Mouse (Mus musculus) heart, embryonic 11.5 days (tissue): ENCODE data around the gene Ydjc. TPM values are rescaled to one million over a fixed set of nuclear protein-coding genes. Genes with fewer than 3 reads are reported as not detected.

Experiments used
- ATAC-seq: fragments of 200-750 bp; cut with Nextera tagmentation; replicated peaks from 2 replicates; pipeline ENCODE4 v1.8.0; 2017; ENCODE audit warnings: moderate library complexity; ENCODE audit not compliant: insufficient number of reproducible peaks, low FRiP score, low TSS enrichment
- H3K27ac ChIP-seq: fragments of 300-500 bp; sonication (generic); 2 replicates; pipeline ENCODE4 v1.5.1; 2014; ENCODE audit warnings: mild to moderate bottlenecking, low read depth, low read length
- H3K27me3 ChIP-seq: fragments of 300-500 bp; sonication (generic); 2 replicates; pipeline ENCODE4 v1.6.1; 2014; ENCODE audit warnings: mild to moderate bottlenecking, low read length, mixed read lengths; ENCODE audit not compliant: control insufficient read depth, insufficient read depth
- H3K36me3 ChIP-seq: fragments of 300-500 bp; sonication (generic); 2 replicates; pipeline ENCODE4 v1.6.1; 2014; ENCODE audit warnings: mild to moderate bottlenecking, low read length, moderate library complexity, mixed read lengths; ENCODE audit not compliant: control insufficient read depth, insufficient read depth
- H3K4me1 ChIP-seq: fragments of 300-500 bp; sonication (generic); 2 replicates; pipeline ENCODE4 v1.6.1; 2014; ENCODE audit warnings: low read length; ENCODE audit not compliant: control insufficient read depth, insufficient read depth
- H3K4me2 ChIP-seq: fragments of 300-500 bp; sonication (generic); 2 replicates; pipeline ENCODE4 v1.6.1; 2014; ENCODE audit warnings: mild to moderate bottlenecking, moderate library complexity
- H3K4me3 ChIP-seq: fragments of 300-500 bp; sonication (generic); 2 replicates; pipeline ENCODE4 v1.5.1; 2014; ENCODE audit warnings: low read depth, low read length
- H3K9ac ChIP-seq: fragments of 300-500 bp; sonication (generic); 2 replicates; pipeline ENCODE4 v1.6.1; 2014; ENCODE audit warnings: mild to moderate bottlenecking, low read depth, low read length, moderate library complexity
- H3K9me3 ChIP-seq: fragments of 300-500 bp; sonication (generic); replicated peaks from 2 replicates; pipeline ENCODE4 v1.6.1; 2016; ENCODE audit warnings: low read length; ENCODE audit not compliant: control insufficient read depth
- WGBS: fragments of 180-500 bp; shearing (Covaris S2); extraction: QIAGEN DNeasy Blood & Tissue Kit; methylation state at CpG from one replicate; pipeline ENCODE4 v1.1.7; 2014; ENCODE audit not compliant: insufficient replicate concordance; 5-methylcytosine and 5-hydroxymethylcytosine counted together
- polyA plus RNA-seq: library from polyadenylated mRNA; unstranded; fragments of >200 nt; fragmentation: Nextera tagmentation; extraction: Ambion mirVana; gene quantifications from 2 replicates; pipeline ENCODE4 v1.2.1, GENCODE M21; 2014

Gene Ydjc
- polyA plus RNA-seq, 1 experiment from 2014 or later: 5.8 TPM

GRCm38 (mm10) chr16:17175765-17176164 is 31.3 kb downstream of the Ydjc start:
- no peak overlapping the region for H3K27ac ChIP-seq
- no peak overlapping the region for H3K4me3 ChIP-seq
- H3K9me3 ChIP-seq: no peaks in the 10 kb centered on the region
- no peaks in the 10 kb centered on the region for H3K4me1 ChIP-seq
- no peak overlapping the region for H3K4me2 ChIP-seq
- H3K9ac ChIP-seq: no peak overlapping the region
- no peaks in the 10 kb centered on the region for H3K27me3 ChIP-seq
- H3K36me3 ChIP-seq: peaks cover 18% of the 10 kb centered on the region
- WGBS: 76% methylated on average over 2 of the region's 2 CpGs
- no peak for ATAC-seq

DNA sequence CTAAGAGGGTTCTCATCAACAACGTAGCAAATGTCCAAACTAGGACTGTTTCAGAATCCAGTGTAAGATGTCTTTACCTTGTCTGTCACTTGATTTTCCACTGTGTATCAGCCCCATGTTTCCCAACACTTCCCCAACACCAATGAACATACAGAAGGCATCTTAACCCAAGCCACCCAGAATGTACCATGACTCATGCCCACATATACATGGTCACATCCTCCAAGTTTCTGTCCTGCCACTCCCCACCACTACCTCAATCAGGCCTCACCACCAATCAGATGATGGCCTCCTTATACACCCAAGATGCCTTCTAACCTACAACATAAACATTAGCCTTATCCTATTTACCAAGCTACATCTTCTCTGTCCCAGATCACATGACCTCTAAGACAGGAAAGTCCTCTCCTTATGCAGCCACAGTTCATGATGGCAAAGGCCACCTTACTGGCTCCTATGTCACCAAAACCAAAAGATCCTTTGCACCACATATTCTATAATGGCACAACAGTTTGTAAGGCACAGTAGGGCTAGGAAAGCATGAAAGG is 33.3 kb downstream of the Ydjc start:
- H3K9me3 ChIP-seq: no peaks in the 10 kb centered on the region
- H3K36me3 ChIP-seq: peaks cover 6% of the 10 kb centered on the region
- no peak overlapping the region for H3K27ac ChIP-seq
- H3K9ac ChIP-seq: no peak overlapping the region
- no peak overlapping the region for H3K4me3 ChIP-seq
- H3K4me2 ChIP-seq: no peak overlapping the region
- 91% methylated on average over 1 of the region's 1 CpGs for WGBS
- no peaks in the 10 kb centered on the region for H3K4me1 ChIP-seq
- H3K27me3 ChIP-seq: no peaks in the 10 kb centered on the region
- ATAC-seq: no peak

DNA sequence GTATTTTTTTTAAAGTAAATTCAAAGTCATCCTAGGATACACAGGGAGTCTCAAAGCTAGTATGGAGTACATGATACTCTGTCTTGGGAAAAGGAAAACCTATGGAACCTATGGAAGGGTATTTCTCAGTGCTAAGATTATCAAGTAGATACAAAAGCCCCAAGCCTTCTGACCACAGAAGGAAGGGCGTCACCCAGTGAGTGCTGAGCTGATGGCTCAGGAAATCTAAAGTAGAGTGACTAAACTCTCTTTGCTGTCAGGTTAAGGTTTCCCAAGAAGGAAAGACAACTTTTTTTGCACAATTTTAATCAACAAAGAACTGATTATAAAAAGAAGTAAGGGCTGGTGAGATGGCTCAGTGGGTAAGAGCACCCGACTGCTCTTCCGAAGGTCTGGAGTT is 35.3 kb downstream of the Ydjc start:
- H3K4me2 ChIP-seq: no peak overlapping the region
- WGBS: 84% methylated on average over 3 of the region's 3 CpGs
- no peaks in the 10 kb centered on the region for H3K27me3 ChIP-seq

DNA sequence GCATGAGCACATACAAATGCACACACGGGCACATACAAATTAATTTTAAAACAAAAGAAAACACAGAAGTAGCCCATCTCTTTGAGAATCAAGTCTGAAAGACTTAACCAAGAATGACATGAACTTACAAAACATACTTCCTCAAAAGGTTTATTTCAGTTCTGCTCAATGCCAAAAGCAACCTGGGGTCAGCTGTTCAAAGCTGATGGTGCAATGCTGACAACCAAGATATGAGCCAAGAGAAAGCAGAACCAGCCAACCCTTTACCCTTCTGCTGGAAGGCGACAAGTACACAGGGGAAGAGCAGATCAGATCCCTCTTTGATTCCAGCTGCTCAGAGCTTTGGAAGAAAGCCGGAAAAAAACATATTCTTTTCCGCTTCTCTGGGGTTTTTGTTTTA is 37.0 kb downstream of the Ydjc start:
- Histone ChIP-seq H3K27ac (no peak overlapping the region), H3K4me2 (no peak overlapping the region), H3K36me3 (peaks cover 6% of the 10 kb centered on the region; the same call in 1 of the 2 replicates), H3K27me3 (no peaks in the 10 kb centered on the region), H3K4me1 (0 out of 2 replicates have a peak, but pooled peaks cover 2% of the 10 kb centered on the region), H3K9me3 (no peaks in the 10 kb centered on the region), H3K4me3 (no peak overlapping the region), H3K9ac (no peak overlapping the region)
- ATAC-seq: no peak
- 73% methylated on average over 4 of the region's 4 CpGs for WGBS

More for the DNA sequence above, 35.3 kb downstream of the Ydjc start:
- no peak for ATAC-seq
- no peak overlapping the region for H3K9ac ChIP-seq
- 0 out of 2 replicates have a peak, but pooled peaks cover 2% of the 10 kb centered on the region for H3K4me1 ChIP-seq
- no peak overlapping the region for H3K4me3 ChIP-seq
- no peaks in the 10 kb centered on the region for H3K9me3 ChIP-seq
- H3K27ac ChIP-seq: no peak overlapping the region
- H3K36me3 ChIP-seq: peaks cover 2% of the 10 kb centered on the region; the same call in 1 of the 2 replicates

GRCm38 (mm10) chr16:17182136-17182535 is 37.7 kb downstream of the Ydjc start:
- ATAC-seq: no peak
- H3K27me3 ChIP-seq: no peaks in the 10 kb centered on the region
- H3K36me3 ChIP-seq: peaks cover 6% of the 10 kb centered on the region; the same call in 1 of the 2 replicates
- no peaks in the 10 kb centered on the region for H3K9me3 ChIP-seq
- H3K4me3 ChIP-seq: no peak overlapping the region
- H3K27ac ChIP-seq: no peak overlapping the region
- H3K4me1 ChIP-seq: 0 out of 2 replicates have a peak, but pooled peaks cover 2% of the 10 kb centered on the region
- no peak overlapping the region for H3K9ac ChIP-seq
- H3K4me2 ChIP-seq: no peak overlapping the region
- 87% methylated on average over 2 of the region's 2 CpGs for WGBS

- no peak for ATAC-seq
- Histone ChIP-seq H3K27ac (no peak overlapping the region), H3K4me2 (no peak overlapping the region), H3K27me3 (no peaks in the 10 kb centered on the region), H3K4me3 (no peak overlapping the region), H3K9ac (no peak overlapping the region), H3K4me1 (0 out of 2 replicates have a peak, but pooled peaks cover 2% of the 10 kb centered on the region), H3K36me3 (peaks cover 6% of the 10 kb centered on the region; the same call in 1 of the 2 replicates), H3K9me3 (no peaks in the 10 kb centered on the region)
- WGBS: 89% methylated on average over 3 of the region's 3 CpGs
Measured at GRCm38 (mm10) chr16:17183003-17183402, 38.6 kb downstream of the Ydjc start.

DNA sequence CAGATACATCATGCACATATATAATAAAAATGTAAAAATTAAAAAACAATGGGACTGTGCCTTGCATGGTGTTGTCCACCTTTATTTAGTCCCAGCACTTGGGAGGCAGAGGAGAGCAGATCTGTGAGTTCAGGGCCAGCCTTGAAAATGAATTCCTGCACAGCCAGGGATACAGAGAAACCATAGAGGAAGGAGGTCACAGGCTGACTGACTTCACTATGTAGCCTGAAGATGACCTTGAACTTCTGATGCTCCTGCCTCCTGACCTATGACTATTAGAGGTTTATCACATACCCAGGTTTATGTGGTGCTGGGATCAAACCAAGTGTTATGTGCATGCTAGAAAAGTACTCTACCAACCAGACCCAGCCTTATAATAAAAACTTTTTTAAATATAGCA is 41.1 kb downstream of the Ydjc start:
- no peak overlapping the region for H3K9ac ChIP-seq
- H3K9me3 ChIP-seq: no peaks in the 10 kb centered on the region

DNA sequence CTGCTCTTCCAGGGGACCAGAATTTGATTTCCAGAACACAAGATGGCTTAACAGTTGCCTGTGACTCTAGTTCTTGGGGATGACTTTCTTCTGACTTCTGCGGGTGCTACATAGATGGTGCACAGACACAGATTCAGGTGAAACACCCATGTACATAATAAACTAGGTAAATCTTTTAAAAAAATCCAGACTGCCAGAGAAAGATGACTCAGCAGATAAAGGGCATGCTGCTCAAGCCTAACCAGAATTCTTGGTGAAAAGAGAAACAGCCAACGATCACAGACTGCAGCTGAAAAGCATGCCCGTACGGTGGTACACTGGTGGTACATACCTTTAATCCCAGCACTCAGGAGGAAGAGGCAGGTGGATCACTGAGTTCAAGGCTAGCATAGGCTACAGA is 49.4 kb downstream of the Ydjc start:
- ATAC-seq: no peak
- Histone ChIP-seq H3K9ac (no peak overlapping the region), H3K27ac (no peak overlapping the region), H3K9me3 (no peaks in the 10 kb centered on the region), H3K4me2 (no peak overlapping the region), H3K27me3 (no peaks in the 10 kb centered on the region), H3K36me3 (peaks cover 3% of the 10 kb centered on the region; the same call in 1 of the 2 replicates), H3K4me3 (no peak overlapping the region), H3K4me1 (peaks cover 4% of the 10 kb centered on the region; the same call in 1 of the 2 replicates)
- WGBS: 95% methylated on average over 4 of the region's 4 CpGs

More for the DNA sequence above, 41.1 kb downstream of the Ydjc start:
- no peaks in the 10 kb centered on the region for H3K27me3 ChIP-seq
- ATAC-seq: no peak
- 0 out of 2 replicates have a peak, but pooled peaks cover 2% of the 10 kb centered on the region for H3K4me1 ChIP-seq
- H3K36me3 ChIP-seq: peaks cover 6% of the 10 kb centered on the region; the same call in 1 of the 2 replicates
- no peak overlapping the region for H3K4me2 ChIP-seq
- H3K27ac ChIP-seq: no peak overlapping the region
- no peak overlapping the region for H3K4me3 ChIP-seq
